Mouse (Mus musculus) fibroblast of lung, adult 2 months (primary cell): ENCODE results near the gene Ltbp4.

Source experiments
- DNase-seq: peaks from one replicate; pipeline ENCODE4 v3.0.0-alpha.2; 2011; ENCODE audit warnings: low read depth

Gene Ltbp4

GRCm38 (mm10) chr7:27258205-27258899 lies 79.1 kb downstream of the Ltbp4 start, which contains the start of gene Numbl:
Gene Numbl (plus strand): TSS chr7:27258433.
- DNase-seq: peak; percentile 71

- DNase-seq: no peak
Measured at GRCm38 (mm10) chr7:27257852-27258204, 79.7 kb downstream of the Ltbp4 start.

- DNase-seq: peak; percentile 78
Measured at GRCm38 (mm10) chr7:27257046-27257851, 80.2 kb downstream of the Ltbp4 start.

GRCm38 (mm10) chr7:27255721-27256120 lies 81.8 kb downstream of the Ltbp4 start:
- no peak for DNase-seq
